Mouse (Mus musculus) midbrain, postnatal 0 days (tissue): ENCODE data around the gene Itgb6. TPM values are rescaled to one million over a fixed set of nuclear protein-coding genes. Genes with fewer than 3 reads are reported as not detected.

Experiments used
- ATAC-seq: fragments of 200-750 bp; cut with Nextera tagmentation; 2 replicates; pipeline ENCODE4 v1.8.0; 2017; ENCODE audit warnings: moderate number of reproducible peaks, mild to moderate bottlenecking, moderate TSS enrichment, moderate library complexity; ENCODE audit not compliant: low FRiP score
- DNase-seq: peaks from one replicate; pipeline ENCODE4 v3.0.0-alpha.2; 2015; ENCODE audit warnings: low spot score
- H3K27ac ChIP-seq: fragments of 300-500 bp; sonication (generic); 2 replicates; pipeline ENCODE4 v1.5.1; 2014; ENCODE audit warnings: low read depth, mild to moderate bottlenecking, low read length, mixed read lengths
- H3K27me3 ChIP-seq: fragments of 300-500 bp; sonication (generic); 2 replicates; pipeline ENCODE4 v1.6.1; 2014; ENCODE audit warnings: low read length, control low read depth, mixed read lengths; ENCODE audit not compliant: insufficient read depth
- H3K36me3 ChIP-seq: fragments of 300-500 bp; sonication (generic); 2 replicates; pipeline ENCODE4 v1.6.1; 2014; ENCODE audit warnings: low read length, control low read depth, mixed read lengths; ENCODE audit not compliant: insufficient read depth
- H3K4me1 ChIP-seq: fragments of 300-500 bp; sonication (generic); 2 replicates; pipeline ENCODE4 v1.6.1; 2014; ENCODE audit warnings: mild to moderate bottlenecking, control low read depth, antibody characterized with exemption, low read length, mixed read lengths; ENCODE audit not compliant: insufficient read depth
- H3K4me2 ChIP-seq: fragments of 300-500 bp; sonication (generic); 2 replicates; pipeline ENCODE4 v1.6.1; 2014; ENCODE audit warnings: low read depth, mild to moderate bottlenecking, low read length, mixed read lengths; ENCODE audit not compliant: poor library complexity, severe bottlenecking
- H3K4me3 ChIP-seq: fragments of 300-500 bp; sonication (generic); 2 replicates; pipeline ENCODE4 v1.5.1; 2014; ENCODE audit warnings: low read depth, mild to moderate bottlenecking, low read length, moderate library complexity
- H3K9ac ChIP-seq: fragments of 300-500 bp; sonication (generic); replicated peaks from 2 replicates; pipeline ENCODE4 v1.6.1; 2014; ENCODE audit warnings: mild to moderate bottlenecking, low read length, moderate library complexity, mixed read lengths; ENCODE audit not compliant: poor library complexity, severe bottlenecking
- H3K9me3 ChIP-seq: fragments of 300-500 bp; sonication (generic); 2 replicates; pipeline ENCODE4 v1.6.1; 2016; ENCODE audit warnings: low read length, control low read depth
- CTCF ChIP-seq: IDR thresholded peaks from 2 replicates; pipeline ENCODE4 v1.5.1; 2016; ENCODE audit warnings: antibody characterized with exemption, mild to moderate bottlenecking
- WGBS: fragments of 180-500 bp; shearing (Covaris S2); extraction: QIAGEN DNeasy Blood & Tissue Kit; methylation state at CpG from one replicate; pipeline ENCODE4 v1.1.7; 2014; 5-methylcytosine and 5-hydroxymethylcytosine counted together
- polyA plus RNA-seq: library from polyadenylated mRNA; unstranded; fragments of >200 nt; fragmentation: Nextera tagmentation; extraction: Ambion mirVana; gene quantifications from 2 replicates; pipeline ENCODE4 v1.2.1, GENCODE M21; 2015
- total RNA-seq: library from RNA; depleted of rRNA; stranded (reverse); fragments of >200 nt; gene quantifications from 2 replicates; pipeline ENCODE4 v1.2.3, GENCODE M21; 2014

Itgb6 gene
- total and polyA plus RNA-seq, 2 experiments from 2014 or later, result 0.04 to 0.22 TPM

DNA sequence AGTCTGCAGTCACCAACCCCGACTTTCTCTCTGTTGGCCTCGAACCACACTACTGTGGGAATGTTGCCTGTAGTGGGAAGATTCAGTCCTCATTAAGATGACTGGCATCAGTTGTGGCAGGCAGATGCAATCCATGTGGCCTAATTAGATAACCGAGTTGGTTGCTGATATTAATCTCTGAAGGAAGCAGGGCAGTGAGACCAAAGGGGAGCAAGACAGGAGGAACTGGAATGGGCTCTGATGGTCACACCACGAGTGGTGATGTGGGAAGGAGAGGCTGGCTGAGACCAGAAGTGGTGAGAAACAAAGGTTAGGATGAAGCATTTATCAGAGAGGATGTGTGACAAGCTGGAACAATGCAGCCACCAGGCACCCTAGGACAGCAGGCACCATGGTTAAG lies 167.9 kb downstream of the Itgb6 start:
- Histone ChIP-seq H3K4me2 (no peak overlapping the region), H3K9ac (no peak overlapping the region), H3K4me3 (no peak overlapping the region), H3K27ac (no peak overlapping the region), H3K9me3 (no peaks in the 10 kb centered on the region), H3K4me1 (peaks cover 8% of the 10 kb centered on the region; the same call in 1 of the 2 replicates), H3K36me3 (no peaks in the 10 kb centered on the region), H3K27me3 (peaks cover 15% of the 10 kb centered on the region; the same call in 1 of the 2 replicates)
- 63% methylated on average over 4 of the region's 4 CpGs for WGBS
- no peak for ATAC-seq
- no peak for TF ChIP-seq CTCF
- DNase-seq, result no peak

GRCm38 (mm10) chr2:60552902-60553682 lies 169.4 kb downstream of the Itgb6 start, which contains the start of gene Pla2r1:
Pla2r1 (minus strand) TSS chr2:60553308.
- H3K4me1 ChIP-seq, result peaks cover 8% of the 10 kb centered on the region; the same call in 1 of the 2 replicates
- DNase-seq (no peak), ATAC-seq (no peak)
- H3K9ac ChIP-seq, result peak within 1 kb of the TSS; percentile 33; the same call in 1 of the 2 replicates
- TF ChIP-seq CTCF, result peak; percentile 22; the same call in 1 of the 2 replicates
- no peak within 1 kb of the TSS for H3K27ac ChIP-seq
- H3K27me3 ChIP-seq, result peaks cover 15% of the 10 kb centered on the region; the same call in 1 of the 2 replicates
- peak within 1 kb of the TSS; percentile 28 for H3K4me3 ChIP-seq
- H3K4me2 ChIP-seq, result peak within 1 kb of the TSS; percentile 57
- H3K9me3 ChIP-seq, result no peaks in the 10 kb centered on the region
- no peaks in the 10 kb centered on the region for H3K36me3 ChIP-seq
- 5% methylated on average over 33 of the region's 33 CpGs for WGBS

GRCm38 (mm10) chr2:60552177-60552901 lies 170.1 kb downstream of the Itgb6 start:
- H3K9me3 ChIP-seq, result no peaks in the 10 kb centered on the region
- H3K4me1 ChIP-seq, result peaks cover 8% of the 10 kb centered on the region; the same call in 1 of the 2 replicates
- H3K4me2 ChIP-seq, result peak overlapping the region; percentile 57
- H3K27me3 ChIP-seq, result peaks cover 15% of the 10 kb centered on the region; the same call in 1 of the 2 replicates
- no peak for DNase-seq
- 24% methylated on average over 21 of the region's 21 CpGs for WGBS
- H3K4me3 ChIP-seq, result peak overlapping the region; percentile 28
- no peak for ATAC-seq
- TF ChIP-seq CTCF, result no peak
- no peak overlapping the region for H3K27ac ChIP-seq
- 0 out of 2 replicates have a peak overlapping the region, but pooled peaks have one; percentile 33 for H3K9ac ChIP-seq
- H3K36me3 ChIP-seq, result no peaks in the 10 kb centered on the region

GRCm38 (mm10) chr2:60551673-60552072 lies 170.8 kb downstream of the Itgb6 start:
- WGBS, result 55% methylated on average over 2 of the region's 2 CpGs
- no peaks in the 10 kb centered on the region for H3K9me3 ChIP-seq
- no peak overlapping the region for H3K4me2 ChIP-seq
- peaks cover 15% of the 10 kb centered on the region; the same call in 1 of the 2 replicates for H3K27me3 ChIP-seq
- TF ChIP-seq CTCF, result no peak
- H3K4me3 ChIP-seq, result no peak overlapping the region
- H3K9ac ChIP-seq, result no peak overlapping the region
- no peak overlapping the region for H3K27ac ChIP-seq
- no peak for DNase-seq
- ATAC-seq, result no peak
- peaks cover 8% of the 10 kb centered on the region; the same call in 1 of the 2 replicates for H3K4me1 ChIP-seq
- no peaks in the 10 kb centered on the region for H3K36me3 ChIP-seq

- TF ChIP-seq CTCF, result no peak
- Histone ChIP-seq H3K27me3 (peaks cover 15% of the 10 kb centered on the region; the same call in 1 of the 2 replicates), H3K4me2 (no peak overlapping the region), H3K9me3 (no peaks in the 10 kb centered on the region), H3K4me3 (no peak overlapping the region), H3K27ac (no peak overlapping the region), H3K4me1 (peaks cover 8% of the 10 kb centered on the region; the same call in 1 of the 2 replicates), H3K36me3 (no peaks in the 10 kb centered on the region), H3K9ac (no peak overlapping the region)
- ATAC-seq, result no peak
- DNase-seq, result no peak
- 96% methylated on average over 8 of the region's 8 CpGs for WGBS
These were observed 171.9 kb downstream of the Itgb6 start for GRCm38 (mm10) chr2:60550521-60550920.
